Mouse (Mus musculus) midbrain, embryonic 10.5 days (tissue): ENCODE data around the gene Plxna2. TPM values are rescaled to one million over a fixed set of nuclear protein-coding genes. Genes with fewer than 3 reads are reported as not detected.

Experiments
- DNase-seq: peaks from one replicate; pipeline ENCODE4 v3.0.0-alpha.2; 2017; ENCODE audit warnings: low spot score
- H3K27ac ChIP-seq: fragments of 300-500 bp; sonication (generic); replicated peaks from 2 replicates; pipeline ENCODE4 v1.5.1; 2016; ENCODE audit warnings: mild to moderate bottlenecking
- H3K27me3 ChIP-seq: fragments of 300-500 bp; sonication (generic); 2 replicates; pipeline ENCODE4 v1.6.1; 2016; ENCODE audit warnings: low read depth, mild to moderate bottlenecking; ENCODE audit not compliant: poor library complexity, severe bottlenecking
- H3K36me3 ChIP-seq: fragments of 300-500 bp; sonication (generic); 2 replicates; pipeline ENCODE4 v1.6.1; 2016; ENCODE audit warnings: mild to moderate bottlenecking, moderate library complexity
- H3K4me1 ChIP-seq: fragments of 300-500 bp; sonication (generic); 2 replicates; pipeline ENCODE4 v1.6.1; 2016
- H3K4me3 ChIP-seq: fragments of 300-500 bp; sonication (generic); 2 replicates; pipeline ENCODE4 v1.5.1; 2016; ENCODE audit warnings: mild to moderate bottlenecking, moderate library complexity
- H3K9me3 ChIP-seq: fragments of 300-500 bp; sonication (generic); replicated peaks from 2 replicates; pipeline ENCODE4 v1.6.1; 2016; ENCODE audit warnings: mild to moderate bottlenecking
- WGBS: fragments of 180-500 bp; shearing (Covaris S2); methylation state at CpG from one replicate; pipeline ENCODE4 v1.1.7; 2016; 5-methylcytosine and 5-hydroxymethylcytosine counted together
- polyA plus RNA-seq: library from polyadenylated mRNA; unstranded; fragments of >200 nt; fragmentation: Nextera tagmentation; extraction: Ambion mirVana; gene quantifications from 2 replicates; pipeline ENCODE4 v1.2.1, GENCODE M21; 2016

Plxna2 gene
- polyA plus RNA-seq, 1 experiment from 2014 or later = 9.2 TPM

DNA sequence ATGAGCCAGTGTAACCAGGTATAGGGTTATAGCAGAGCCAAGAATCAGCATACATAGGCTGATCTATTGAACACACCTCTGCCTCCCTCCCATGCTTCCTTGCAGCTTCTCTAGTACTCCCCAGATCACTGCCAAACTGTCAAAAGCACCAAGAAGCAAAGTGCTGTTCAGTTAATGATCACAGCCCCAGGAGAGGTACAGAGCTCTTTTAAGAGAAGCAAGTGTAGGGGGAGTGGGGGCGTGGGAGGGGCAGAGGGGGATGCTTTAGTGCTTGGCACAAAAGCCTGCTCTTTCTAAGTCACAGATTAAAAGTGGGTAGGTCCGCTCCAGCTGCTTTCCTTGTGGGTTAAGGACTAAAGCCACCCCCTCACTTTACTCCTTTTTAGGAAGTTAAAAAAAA lies 85.2 kb downstream of the Plxna2 start:
- Histone ChIP-seq H3K4me1 (peaks cover 25% of the 10 kb centered on the region), H3K27me3 (no peaks in the 10 kb centered on the region; the same call in 1 of the 2 replicates), H3K27ac (0 out of 2 replicates have a peak overlapping the region, but pooled peaks have one; percentile 9), H3K36me3 (0 out of 2 replicates have a peak, but pooled peaks cover 4% of the 10 kb centered on the region), H3K4me3 (no peak overlapping the region), H3K9me3 (no peaks in the 10 kb centered on the region)
- WGBS = 27% methylated on average over 2 of the region's 2 CpGs
- DNase-seq = no peak

DNA sequence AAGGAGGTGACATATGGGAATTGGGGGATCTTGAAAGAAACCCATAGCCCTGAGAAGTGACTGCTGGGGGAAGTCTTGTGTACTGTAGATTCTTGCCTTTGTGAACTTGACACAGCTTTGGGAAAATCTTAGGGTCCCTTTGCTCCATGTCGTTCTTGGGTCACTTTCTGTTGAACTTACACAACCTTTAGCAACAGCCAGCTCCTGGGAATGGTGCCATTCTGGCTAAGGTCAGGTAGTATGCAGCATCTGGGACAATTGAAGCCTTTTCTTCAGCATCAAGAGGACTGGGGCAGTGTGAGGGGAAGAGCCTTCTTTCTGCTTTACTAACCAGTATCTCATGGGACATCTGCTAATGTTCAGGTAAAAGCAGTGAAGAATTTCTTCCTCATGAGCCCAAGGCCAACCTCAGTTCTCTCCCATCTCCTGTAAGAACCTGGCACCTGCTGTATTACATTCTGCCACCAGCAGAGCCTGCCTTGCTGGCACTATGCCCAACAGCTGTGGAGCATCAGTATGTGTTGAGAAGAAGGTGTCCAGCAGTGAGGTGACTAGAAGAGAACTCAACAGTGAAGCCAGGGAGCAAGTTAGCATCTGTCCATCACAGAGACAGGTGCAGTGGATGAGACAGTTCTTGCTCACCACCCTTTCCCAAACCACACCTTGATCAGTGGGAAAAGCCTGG lies 86.3 kb downstream of the Plxna2 start:
- Histone ChIP-seq H3K27ac (no peak overlapping the region), H3K4me1 (peaks cover 25% of the 10 kb centered on the region), H3K36me3 (0 out of 2 replicates have a peak, but pooled peaks cover 4% of the 10 kb centered on the region), H3K4me3 (no peak overlapping the region), H3K9me3 (no peaks in the 10 kb centered on the region), H3K27me3 (no peaks in the 10 kb centered on the region; the same call in 1 of the 2 replicates)
- no peak for DNase-seq
- WGBS = 84% methylated on average over 1 of the region's 1 CpGs

DNA sequence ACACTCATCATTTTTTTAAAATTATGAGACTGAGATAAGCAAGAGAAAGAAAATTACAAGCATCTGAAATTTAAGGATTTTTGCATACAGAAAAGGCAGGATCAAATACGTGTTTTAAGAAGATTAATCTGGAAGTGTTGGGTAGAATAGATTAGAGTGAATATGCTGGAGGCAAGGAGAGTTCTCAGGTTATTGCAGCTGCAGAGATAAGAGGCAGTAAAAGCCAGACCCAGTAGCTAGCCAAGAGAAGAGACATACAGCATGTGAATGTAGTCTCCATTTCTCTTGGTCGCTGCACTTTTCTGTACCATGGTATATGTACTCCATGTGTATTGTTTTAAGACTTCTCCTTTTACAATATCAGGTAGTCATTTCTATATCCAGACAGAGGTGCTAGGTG lies 88.5 kb downstream of the Plxna2 start:
- H3K4me1 ChIP-seq = peaks cover 16% of the 10 kb centered on the region
- DNase-seq = no peak
- no peak overlapping the region for H3K4me3 ChIP-seq
- no peaks in the 10 kb centered on the region for H3K27me3 ChIP-seq
- no peak overlapping the region for H3K27ac ChIP-seq
- WGBS = 77% methylated on average over 2 of the region's 2 CpGs
- H3K9me3 ChIP-seq = no peaks in the 10 kb centered on the region
- 0 out of 2 replicates have a peak, but pooled peaks cover 4% of the 10 kb centered on the region for H3K36me3 ChIP-seq

DNA sequence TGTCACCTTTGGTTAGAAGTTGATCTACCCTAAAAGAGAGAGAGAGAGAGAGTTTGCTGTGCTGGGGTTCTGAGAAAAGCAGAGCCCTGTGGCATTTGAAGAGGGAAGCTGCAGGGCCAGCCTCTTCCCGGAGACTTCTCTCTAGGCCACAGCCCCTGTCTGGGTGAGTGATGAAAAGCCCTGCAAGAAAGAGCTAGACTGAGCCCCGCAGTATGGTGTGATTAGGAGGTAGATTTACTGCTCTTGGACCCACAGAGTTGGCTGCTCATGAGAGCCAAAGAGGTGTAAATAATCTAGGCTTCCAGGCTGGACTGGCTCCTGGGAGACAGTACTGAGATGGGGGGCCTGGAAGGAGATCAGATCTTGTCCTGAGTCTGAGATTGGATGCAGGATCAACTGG lies 94.4 kb downstream of the Plxna2 start:
- H3K36me3 ChIP-seq = peaks cover 17% of the 10 kb centered on the region; the same call in 1 of the 2 replicates
- H3K27ac ChIP-seq = no peak overlapping the region
- H3K9me3 ChIP-seq = no peaks in the 10 kb centered on the region
- H3K27me3 ChIP-seq = no peaks in the 10 kb centered on the region
- no peak overlapping the region for H3K4me3 ChIP-seq
- 80% methylated on average over 2 of the region's 2 CpGs for WGBS
- no peak for DNase-seq
- H3K4me1 ChIP-seq = 0 out of 2 replicates have a peak, but pooled peaks cover 4% of the 10 kb centered on the region

DNA sequence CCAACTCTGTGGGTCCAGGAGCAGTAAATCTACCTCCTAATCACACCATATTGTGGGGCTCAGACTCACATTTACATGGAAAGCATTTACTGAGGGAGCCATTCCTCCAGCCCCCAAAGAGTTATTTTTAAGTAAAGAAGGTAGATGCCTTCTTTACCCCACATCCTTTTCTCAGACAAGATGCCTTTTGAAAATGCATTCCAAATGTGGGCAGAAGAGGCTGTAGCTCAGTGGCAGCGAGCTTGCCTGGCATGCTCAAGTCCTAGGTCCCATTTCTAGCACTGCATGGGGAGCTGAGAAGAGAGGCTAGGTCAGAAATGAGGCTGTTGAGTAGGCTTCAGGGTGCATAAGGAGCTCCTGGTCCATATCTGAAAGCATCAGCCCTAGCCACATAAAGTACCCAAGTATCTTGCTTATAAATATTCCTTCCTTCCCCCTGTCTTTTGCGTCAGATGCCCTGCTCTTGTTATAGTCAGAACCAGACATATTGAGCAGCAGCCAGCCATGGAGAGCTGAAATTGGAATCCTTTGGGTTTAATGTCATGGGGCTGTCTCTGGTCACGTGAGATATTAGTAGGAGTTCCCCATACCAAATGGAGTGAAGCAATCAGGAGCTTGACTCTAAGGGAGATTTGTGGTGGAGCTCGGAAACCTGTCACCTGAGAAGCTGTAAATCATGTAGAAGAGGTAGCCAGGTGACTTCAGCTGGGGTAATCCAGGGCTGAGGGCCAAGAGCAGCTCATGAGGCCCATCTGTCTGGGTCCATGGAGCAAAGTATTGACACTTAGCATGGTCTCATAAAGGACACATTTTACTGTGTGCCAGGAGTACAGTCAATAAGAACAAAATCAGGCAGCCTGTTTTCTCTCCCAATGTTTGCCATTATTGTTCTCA lies 96.4 kb downstream of the Plxna2 start:
- Histone ChIP-seq H3K27ac (no peak overlapping the region), H3K4me1 (0 out of 2 replicates have a peak, but pooled peaks cover 4% of the 10 kb centered on the region), H3K36me3 (peaks cover 17% of the 10 kb centered on the region; the same call in 1 of the 2 replicates), H3K27me3 (no peaks in the 10 kb centered on the region), H3K4me3 (no peak overlapping the region), H3K9me3 (no peaks in the 10 kb centered on the region)
- no peak for DNase-seq
- WGBS = 85% methylated on average over 4 of the region's 4 CpGs

GRCm38 (mm10) chr1:194717451-194717874 lies 99.4 kb downstream of the Plxna2 start:
- no peak overlapping the region for H3K27ac ChIP-seq
- no peaks in the 10 kb centered on the region for H3K27me3 ChIP-seq
- 76% methylated on average over 1 of the region's 1 CpGs for WGBS
- no peak for DNase-seq
- peaks cover 15% of the 10 kb centered on the region; the same call in 1 of the 2 replicates for H3K36me3 ChIP-seq
- no peaks in the 10 kb centered on the region for H3K9me3 ChIP-seq
- H3K4me1 ChIP-seq = peaks cover 26% of the 10 kb centered on the region
- H3K4me3 ChIP-seq = no peak overlapping the region

DNA sequence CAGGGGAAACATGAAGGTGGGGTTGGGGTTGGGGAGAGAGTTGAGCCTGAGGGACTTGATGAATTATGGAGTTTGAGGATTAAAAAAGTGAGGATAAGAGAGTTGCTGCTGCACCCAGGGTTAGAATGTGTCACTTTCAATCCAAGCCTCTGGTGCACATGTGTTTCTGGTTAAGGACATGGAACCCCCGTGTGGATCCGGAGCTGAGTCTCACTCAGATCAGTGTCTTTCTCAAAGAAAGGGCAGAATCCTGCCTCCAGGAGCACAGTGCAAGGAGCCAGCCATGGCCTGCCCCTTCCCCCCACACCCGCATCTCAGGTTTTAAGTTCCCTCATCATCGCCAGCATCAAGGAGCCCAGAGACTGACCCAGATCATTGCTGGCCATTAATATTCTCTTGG lies 102.4 kb downstream of the Plxna2 start:
- Histone ChIP-seq H3K27me3 (no peaks in the 10 kb centered on the region), H3K9me3 (no peaks in the 10 kb centered on the region), H3K36me3 (no peaks in the 10 kb centered on the region), H3K27ac (no peak overlapping the region), H3K4me3 (no peak overlapping the region), H3K4me1 (peaks cover 24% of the 10 kb centered on the region)
- 62% methylated on average over 4 of the region's 4 CpGs for WGBS
- no peak for DNase-seq

DNA sequence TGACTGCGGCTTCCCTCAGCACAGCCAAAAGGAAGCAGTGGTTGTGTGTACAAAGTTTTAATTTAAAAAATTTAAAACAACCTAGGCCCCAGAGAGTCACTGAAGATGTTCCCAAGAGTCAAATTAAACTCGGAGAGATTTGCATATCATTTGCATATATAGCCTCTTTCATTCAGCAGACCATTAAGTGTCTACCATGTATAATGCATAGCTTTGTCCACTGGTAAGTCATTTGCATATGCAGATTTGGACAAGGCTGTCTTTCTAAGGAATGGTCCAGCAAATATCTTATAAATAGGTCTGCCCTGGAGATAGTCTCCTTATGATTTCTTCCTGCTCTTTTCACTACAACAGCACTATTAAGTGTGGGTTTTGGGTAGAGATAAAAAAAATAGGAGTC lies 103.2 kb downstream of the Plxna2 start:
- 0 out of 2 replicates have a peak overlapping the region, but pooled peaks have one; percentile 42 for H3K27ac ChIP-seq
- DNase-seq = no peak
- H3K27me3 ChIP-seq = no peaks in the 10 kb centered on the region
- peaks cover 27% of the 10 kb centered on the region for H3K4me1 ChIP-seq
- H3K4me3 ChIP-seq = no peak overlapping the region
- WGBS = 76% methylated on average over 2 of the region's 2 CpGs
- H3K36me3 ChIP-seq = no peaks in the 10 kb centered on the region
- no peaks in the 10 kb centered on the region for H3K9me3 ChIP-seq

- peak; percentile 58 for DNase-seq
- WGBS = 61% methylated on average over 2 of the region's 2 CpGs
- H3K27ac ChIP-seq = no peak overlapping the region
- H3K36me3 ChIP-seq = no peaks in the 10 kb centered on the region
- no peaks in the 10 kb centered on the region for H3K9me3 ChIP-seq
- no peak overlapping the region for H3K4me3 ChIP-seq
- H3K27me3 ChIP-seq = no peaks in the 10 kb centered on the region
- peaks cover 27% of the 10 kb centered on the region for H3K4me1 ChIP-seq
Measured at GRCm38 (mm10) chr1:194722329-194722728, 104.3 kb downstream of the Plxna2 start.

- no peaks in the 10 kb centered on the region for H3K27me3 ChIP-seq
- H3K4me1 ChIP-seq = peaks cover 3% of the 10 kb centered on the region; the same call in 1 of the 2 replicates
- DNase-seq = no peak
- no peaks in the 10 kb centered on the region for H3K36me3 ChIP-seq
- no peak overlapping the region for H3K27ac ChIP-seq
- H3K9me3 ChIP-seq = no peaks in the 10 kb centered on the region
- 91% methylated on average over 2 of the region's 2 CpGs for WGBS
- no peak overlapping the region for H3K4me3 ChIP-seq
Measured at GRCm38 (mm10) chr1:194734836-194735235, 116.8 kb downstream of the Plxna2 start.

DNA sequence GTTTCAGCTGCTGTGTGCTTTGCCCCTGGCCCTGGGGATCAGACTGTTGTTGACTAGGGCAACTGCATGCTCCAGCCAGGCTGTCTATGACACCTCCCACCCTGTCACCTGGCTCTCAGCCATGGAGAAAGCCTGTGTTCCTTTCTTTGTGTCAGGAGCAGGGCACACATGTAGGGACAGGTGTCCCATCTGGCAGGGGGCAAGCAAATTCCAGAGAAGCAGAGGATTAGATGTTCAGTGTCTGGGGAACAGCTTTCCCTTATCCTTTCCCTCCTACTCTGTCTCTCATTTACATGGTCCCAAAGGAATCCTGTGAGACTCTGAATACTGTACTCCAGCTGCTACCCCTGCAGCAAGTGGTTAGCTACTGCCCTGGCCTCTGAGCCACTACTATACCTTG lies 121.9 kb downstream of the Plxna2 start:
- no peaks in the 10 kb centered on the region for H3K36me3 ChIP-seq
- H3K27ac ChIP-seq = peak overlapping the region; percentile 46
- peaks cover 6% of the 10 kb centered on the region; the same call in 1 of the 2 replicates for H3K4me1 ChIP-seq
- no peaks in the 10 kb centered on the region for H3K27me3 ChIP-seq
- DNase-seq = no peak
- no peaks in the 10 kb centered on the region for H3K9me3 ChIP-seq
- H3K4me3 ChIP-seq = no peak overlapping the region

DNA sequence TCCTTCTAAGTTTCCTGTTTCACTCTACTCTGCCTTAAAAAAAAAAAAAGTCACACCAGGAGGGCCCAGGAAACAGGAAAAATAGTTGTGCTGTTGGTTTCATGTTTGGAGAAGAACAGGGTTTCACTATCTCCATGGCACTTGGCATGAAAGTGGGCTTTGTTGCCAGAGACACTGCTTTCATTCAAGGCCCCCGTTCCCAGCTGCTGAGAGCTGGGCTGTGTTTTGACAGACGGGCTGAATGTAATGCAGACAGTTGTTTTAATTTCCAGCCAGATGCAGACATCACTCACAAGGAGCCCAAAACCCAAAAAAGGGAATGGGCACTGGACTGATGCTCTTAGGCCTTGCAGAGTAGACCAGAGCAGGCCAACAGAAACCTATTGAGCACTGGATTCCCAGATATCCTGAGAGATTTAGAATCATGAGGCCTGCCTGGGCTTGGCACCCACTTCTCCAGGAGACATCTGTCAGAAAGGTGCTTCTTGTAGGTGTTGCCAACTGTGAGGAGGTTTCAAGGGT lies 124.9 kb downstream of the Plxna2 start:
- WGBS = 49% methylated on average over 2 of the region's 2 CpGs
- Histone ChIP-seq H3K4me1 (peaks cover 31% of the 10 kb centered on the region), H3K27ac (no peak overlapping the region), H3K9me3 (no peaks in the 10 kb centered on the region), H3K36me3 (0 out of 2 replicates have a peak, but pooled peaks cover 3% of the 10 kb centered on the region), H3K4me3 (no peak overlapping the region), H3K27me3 (no peaks in the 10 kb centered on the region)
- DNase-seq = no peak
